Mouse (Mus musculus): ENCODE measurements around the gene Hectd2. TPM values are rescaled to one million over a fixed set of nuclear protein-coding genes. Genes with fewer than 3 reads are reported as not detected.

Gene Hectd2
- polyA plus RNA-seq, 1 experiment = not detected

- Histone ChIP-seq H3K36me3 (ENCODE audit: control insufficient read depth) (no peaks in the 10 kb centered on the region), H3K27me3 (ENCODE audit: control insufficient read depth) (no peaks in the 10 kb centered on the region), H3K4me3 (replicated peaks) (no peak overlapping the region), H3K4me1 (ENCODE audit: control insufficient read depth) (no peaks in the 10 kb centered on the region), H3K9me3 (ENCODE audit: control insufficient read depth, low read length) (no peaks in the 10 kb centered on the region)
- TF ChIP-seq TAL1 (IDR thresholded peaks at IDR 0.05; ENCODE audit: low read length) (no peak), GATA1 (IDR thresholded peaks at IDR 0.05; ENCODE audit: low read length) (no peak)
Observed at GRCm38 (mm10) chr19:36652686-36653085, 98.2 kb downstream of the Hectd2 start.

- Histone ChIP-seq H3K36me3 (ENCODE audit: control insufficient read depth) (no peaks in the 10 kb centered on the region), H3K9me3 (ENCODE audit: control insufficient read depth, low read length) (no peaks in the 10 kb centered on the region), H3K4me3 (replicated peaks) (no peak overlapping the region), H3K4me1 (ENCODE audit: control insufficient read depth) (no peaks in the 10 kb centered on the region), H3K27me3 (ENCODE audit: control insufficient read depth) (no peaks in the 10 kb centered on the region)
- TF ChIP-seq TAL1 (IDR thresholded peaks at IDR 0.05; ENCODE audit: low read length) = no peak
- no peak for TF ChIP-seq GATA1 (IDR thresholded peaks at IDR 0.05; ENCODE audit: low read length)
Observed at GRCm38 (mm10) chr19:36662734-36663133, 108.3 kb downstream of the Hectd2 start.

- TF ChIP-seq TAL1 (IDR thresholded peaks at IDR 0.05; ENCODE audit: low read length) = no peak
- TF ChIP-seq GATA1 (IDR thresholded peaks at IDR 0.05; ENCODE audit: low read length) = no peak
- Histone ChIP-seq H3K4me3 (replicated peaks) (no peak overlapping the region), H3K4me1 (ENCODE audit: control insufficient read depth) (no peaks in the 10 kb centered on the region), H3K9me3 (ENCODE audit: control insufficient read depth, low read length) (no peaks in the 10 kb centered on the region), H3K36me3 (ENCODE audit: control insufficient read depth) (no peaks in the 10 kb centered on the region), H3K27me3 (ENCODE audit: control insufficient read depth) (no peaks in the 10 kb centered on the region)
Observed at GRCm38 (mm10) chr19:36663918-36664317, 109.5 kb downstream of the Hectd2 start.

GRCm38 (mm10) chr19:36664417-36664816 lies 110.0 kb downstream of the Hectd2 start:
- Histone ChIP-seq H3K36me3 (ENCODE audit: control insufficient read depth) (no peaks in the 10 kb centered on the region), H3K27me3 (ENCODE audit: control insufficient read depth) (no peaks in the 10 kb centered on the region), H3K9me3 (ENCODE audit: control insufficient read depth, low read length) (no peaks in the 10 kb centered on the region), H3K4me3 (replicated peaks) (no peak overlapping the region), H3K4me1 (ENCODE audit: control insufficient read depth) (no peaks in the 10 kb centered on the region)
- no peak for TF ChIP-seq GATA1 (IDR thresholded peaks at IDR 0.05; ENCODE audit: low read length)
- no peak for TF ChIP-seq TAL1 (IDR thresholded peaks at IDR 0.05; ENCODE audit: low read length)

- H3K36me3 ChIP-seq (ENCODE audit: control insufficient read depth) = no peaks in the 10 kb centered on the region
- H3K4me3 ChIP-seq (replicated peaks) = no peak overlapping the region
- no peaks in the 10 kb centered on the region for H3K27me3 ChIP-seq (ENCODE audit: control insufficient read depth)
- no peaks in the 10 kb centered on the region for H3K9me3 ChIP-seq (ENCODE audit: control insufficient read depth, low read length)
- TF ChIP-seq GATA1 (IDR thresholded peaks at IDR 0.05; ENCODE audit: low read length) (no peak), TAL1 (IDR thresholded peaks at IDR 0.05; ENCODE audit: low read length) (no peak)
- H3K4me1 ChIP-seq (ENCODE audit: control insufficient read depth) = no peaks in the 10 kb centered on the region
Observed at GRCm38 (mm10) chr19:36665206-36665605, 110.8 kb downstream of the Hectd2 start.

- H3K9me3 ChIP-seq (ENCODE audit: control insufficient read depth, low read length) = no peaks in the 10 kb centered on the region
- TF ChIP-seq GATA1 (IDR thresholded peaks at IDR 0.05; ENCODE audit: low read length) (no peak), TAL1 (IDR thresholded peaks at IDR 0.05; ENCODE audit: low read length) (no peak)
Observed at GRCm38 (mm10) chr19:36665641-36666040, 111.2 kb downstream of the Hectd2 start.

GRCm38 (mm10) chr19:36666471-36666870 lies 112.0 kb downstream of the Hectd2 start:
- TF ChIP-seq TAL1 (IDR thresholded peaks at IDR 0.05; ENCODE audit: low read length) (no peak), GATA1 (IDR thresholded peaks at IDR 0.05; ENCODE audit: low read length) (no peak)
- Histone ChIP-seq H3K9me3 (ENCODE audit: control insufficient read depth, low read length) (no peaks in the 10 kb centered on the region), H3K36me3 (ENCODE audit: control insufficient read depth) (no peaks in the 10 kb centered on the region), H3K4me1 (ENCODE audit: control insufficient read depth) (no peaks in the 10 kb centered on the region), H3K4me3 (replicated peaks) (no peak overlapping the region), H3K27me3 (ENCODE audit: control insufficient read depth) (no peaks in the 10 kb centered on the region)

More at GRCm38 (mm10) chr19:36665641-36666040, 111.2 kb downstream of the Hectd2 start:
- no peaks in the 10 kb centered on the region for H3K36me3 ChIP-seq (ENCODE audit: control insufficient read depth)
- no peak overlapping the region for H3K4me3 ChIP-seq (replicated peaks)
- H3K4me1 ChIP-seq (ENCODE audit: control insufficient read depth) = no peaks in the 10 kb centered on the region
- no peaks in the 10 kb centered on the region for H3K27me3 ChIP-seq (ENCODE audit: control insufficient read depth)

GRCm38 (mm10) chr19:36667368-36667767 lies 112.9 kb downstream of the Hectd2 start:
- Histone ChIP-seq H3K4me1 (ENCODE audit: control insufficient read depth) (no peaks in the 10 kb centered on the region), H3K36me3 (ENCODE audit: control insufficient read depth) (no peaks in the 10 kb centered on the region), H3K27me3 (ENCODE audit: control insufficient read depth) (no peaks in the 10 kb centered on the region), H3K4me3 (replicated peaks) (no peak overlapping the region), H3K9me3 (ENCODE audit: control insufficient read depth, low read length) (no peaks in the 10 kb centered on the region)
- no peak for TF ChIP-seq TAL1 (IDR thresholded peaks at IDR 0.05; ENCODE audit: low read length)
- no peak for TF ChIP-seq GATA1 (IDR thresholded peaks at IDR 0.05; ENCODE audit: low read length)

- Histone ChIP-seq H3K4me1 (ENCODE audit: control insufficient read depth) (no peaks in the 10 kb centered on the region), H3K36me3 (ENCODE audit: control insufficient read depth) (no peaks in the 10 kb centered on the region), H3K4me3 (replicated peaks) (no peak overlapping the region), H3K27me3 (ENCODE audit: control insufficient read depth) (no peaks in the 10 kb centered on the region), H3K9me3 (ENCODE audit: control insufficient read depth, low read length) (no peaks in the 10 kb centered on the region)
- no peak for TF ChIP-seq TAL1 (IDR thresholded peaks at IDR 0.05; ENCODE audit: low read length)
- TF ChIP-seq GATA1 (IDR thresholded peaks at IDR 0.05; ENCODE audit: low read length) = no peak
Observed at GRCm38 (mm10) chr19:36668098-36668497, 113.7 kb downstream of the Hectd2 start.
